Mouse (Mus musculus): Measurements from ENCODE around the gene Arrdc2.

Arrdc2 gene

GRCm38 (mm10) chr8:70789046-70789445 lies 50.5 kb downstream of the Arrdc2 start:
- ATAC-seq (ENCODE audit: low TSS enrichment) = no peak

- ATAC-seq (ENCODE audit: low TSS enrichment) = no peak
Measured at GRCm38 (mm10) chr8:70787941-70788667, 51.4 kb downstream of the Arrdc2 start.

DNA sequence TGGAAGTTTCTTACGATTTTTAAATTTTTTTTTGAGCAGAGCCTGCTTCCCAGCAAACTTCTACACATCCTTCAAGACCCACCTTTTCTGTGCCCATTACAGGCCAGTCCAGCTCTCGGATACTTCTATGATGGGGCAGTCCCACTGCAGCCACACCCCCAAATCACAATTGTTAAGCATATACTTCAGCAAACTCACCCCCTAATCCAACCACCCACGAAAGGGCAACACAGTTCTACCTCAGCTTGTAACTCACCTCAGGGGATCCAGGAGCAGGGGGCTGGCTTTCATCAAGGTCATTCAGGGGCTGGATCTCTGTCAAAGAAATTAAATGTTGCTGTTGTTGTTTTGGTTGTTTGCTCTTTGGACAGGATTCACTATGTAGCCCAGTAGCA lies 52.5 kb downstream of the Arrdc2 start:
- no peak for ATAC-seq (ENCODE audit: low TSS enrichment)

GRCm38 (mm10) chr8:70786291-70787050 lies 53.0 kb downstream of the Arrdc2 start:
- no peak for ATAC-seq (ENCODE audit: low TSS enrichment)
